Mouse (Mus musculus) liver, adult (tissue): ENCODE measurements around the gene Flt3.

ENCODE experiments used
- GATA4 ChIP-seq: IDR thresholded peaks from 2 replicates; pipeline ENCODE4 v1.6.1; 2014; ENCODE audit warnings: mild to moderate bottlenecking, low read length; ENCODE audit not compliant: insufficient replicate concordance

The Flt3 gene

GRCm38 (mm10) chr5:147426048-147426805 lies 25.9 kb upstream of the Flt3 start:
- TF ChIP-seq GATA4, result no peak

GRCm38 (mm10) chr5:147423612-147424011 lies 23.3 kb upstream of the Flt3 start:
- TF ChIP-seq GATA4, result no peak

- TF ChIP-seq GATA4, result no peak
These were observed 18.3 kb upstream of the Flt3 start for GRCm38 (mm10) chr5:147418394-147419121.

GRCm38 (mm10) chr5:147417986-147418385 lies 17.7 kb upstream of the Flt3 start:
- TF ChIP-seq GATA4, result no peak

- TF ChIP-seq GATA4, result no peak
These were observed 10.3 kb upstream of the Flt3 start for GRCm38 (mm10) chr5:147410585-147410984.

- no peak for TF ChIP-seq GATA4
These were observed 8.4 kb upstream of the Flt3 start for GRCm38 (mm10) chr5:147408731-147409130.

GRCm38 (mm10) chr5:147406135-147406534 lies 5.8 kb upstream of the Flt3 start:
- no peak for TF ChIP-seq GATA4

GRCm38 (mm10) chr5:147402505-147402904 lies 2.2 kb upstream of the Flt3 start:
- no peak for TF ChIP-seq GATA4

- TF ChIP-seq GATA4, result no peak
These were observed 735 bp upstream of the Flt3 start for GRCm38 (mm10) chr5:147401024-147401423.

GRCm38 (mm10) chr5:147400505-147400979 lies 253 bp upstream of the Flt3 start:
- TF ChIP-seq GATA4, result no peak

GRCm38 (mm10) chr5:147395050-147395449 lies 5.2 kb downstream of the Flt3 start:
- TF ChIP-seq GATA4, result no peak

GRCm38 (mm10) chr5:147392667-147393213 lies 7.5 kb downstream of the Flt3 start:
- TF ChIP-seq GATA4, result no peak

GRCm38 (mm10) chr5:147390772-147391171 lies 9.5 kb downstream of the Flt3 start:
- TF ChIP-seq GATA4, result no peak

GRCm38 (mm10) chr5:147389052-147389451 lies 11.2 kb downstream of the Flt3 start:
- no peak for TF ChIP-seq GATA4

GRCm38 (mm10) chr5:147388376-147389008 lies 11.8 kb downstream of the Flt3 start:
- TF ChIP-seq GATA4, result no peak
